Mouse (Mus musculus): Measurements from ENCODE around the gene Nprl2.

DNA sequence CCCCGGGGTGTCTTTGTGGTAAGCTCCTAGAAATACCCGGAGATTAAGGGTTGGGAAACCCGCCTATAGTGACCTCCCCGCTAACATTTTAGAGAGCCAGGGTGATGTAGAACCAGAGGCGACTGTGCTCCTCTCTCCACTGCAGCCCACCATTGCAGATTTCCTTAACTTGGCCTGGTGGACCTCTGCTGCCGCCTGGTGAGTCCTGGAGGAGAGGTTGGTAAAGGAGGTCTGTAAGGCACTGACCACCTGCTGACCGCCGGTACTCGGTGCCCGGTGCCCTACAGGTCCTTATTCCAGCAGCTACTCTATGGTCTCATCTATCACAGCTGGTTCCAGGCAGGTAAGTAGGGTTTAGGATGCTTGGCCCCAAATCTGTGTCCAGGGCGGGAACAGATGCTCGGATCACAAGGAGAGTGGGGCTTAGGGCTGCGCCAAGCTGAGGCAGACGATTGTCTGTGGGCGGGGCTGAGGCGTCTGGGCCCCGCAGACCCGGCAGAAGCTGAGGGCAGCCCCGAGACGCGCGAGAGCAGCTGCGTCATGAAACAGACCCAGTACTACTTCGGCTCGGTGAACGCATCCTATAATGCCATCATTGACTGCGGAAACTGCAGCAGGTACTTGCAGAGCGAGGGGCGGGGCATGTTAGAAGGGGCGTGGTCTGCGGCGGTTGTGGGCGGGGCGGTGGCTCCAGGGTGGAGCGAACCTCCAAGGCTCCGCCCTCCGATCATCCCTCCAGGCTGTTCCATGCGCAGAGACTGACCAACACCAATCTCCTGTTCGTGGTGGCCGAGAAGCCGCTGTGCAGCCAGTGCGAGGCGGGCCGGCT lies 15.6 kb upstream of the Nprl2 start:
- TF ChIP-seq CTCF (conservative IDR thresholded peaks at IDR 0.05 in 1 of 2, IDR thresholded peaks at IDR 0.05 in 1 of 2; ENCODE audit: low read depth in 2 of 2, low read length in 2 of 2) (no peak), USF2 (conservative IDR thresholded peaks at IDR 0.05; ENCODE audit: low read depth, low read length) (no peak), CHD2 (IDR thresholded peaks at IDR 0.05; ENCODE audit: low read length) (no peak), PAX5 (IDR thresholded peaks at IDR 0.05; ENCODE audit: low read length) (no peak), EP300 (IDR thresholded peaks at IDR 0.05; ENCODE audit: low read length) (no peak), IRF4 (IDR thresholded peaks at IDR 0.05; ENCODE audit: low read depth, low read length) (no peak), ZNF384 (IDR thresholded peaks at IDR 0.05; ENCODE audit: low read depth, low read length) (no peak), SMC3 (IDR thresholded peaks at IDR 0.05; ENCODE audit: low read depth, low read length) (no peak)
